Mouse (Mus musculus) NIH3T3 (cell line): ENCODE measurements around the gene Rnf186.

Source experiments
- DNase-seq: peaks from one replicate; pipeline ENCODE4 v3.0.0-alpha.2; 2012; ENCODE audit warnings: low read depth

The Rnf186 gene

GRCm38 (mm10) chr4:138966866-138967265 lies at the start of gene Rnf186:
Gene Rnf186 (plus strand): TSS chr4:138967112.
- no peak for DNase-seq

GRCm38 (mm10) chr4:138917282-138917681 lies 49.6 kb upstream of the Rnf186 start:
- DNase-seq, result no peak

GRCm38 (mm10) chr4:138921254-138922130 lies 45.4 kb upstream of the Rnf186 start:
- no peak for DNase-seq

- DNase-seq, result peak; percentile 94
Measured at GRCm38 (mm10) chr4:138922131-138922459, 44.8 kb upstream of the Rnf186 start.

- DNase-seq, result no peak
Measured at GRCm38 (mm10) chr4:138925561-138925960, 41.4 kb upstream of the Rnf186 start.

GRCm38 (mm10) chr4:138933862-138934261 lies 33.0 kb upstream of the Rnf186 start:
- DNase-seq, result no peak

GRCm38 (mm10) chr4:138934456-138935145 lies 32.3 kb upstream of the Rnf186 start:
- DNase-seq, result no peak

- no peak for DNase-seq
Measured at GRCm38 (mm10) chr4:138938495-138939269, 28.2 kb upstream of the Rnf186 start.

GRCm38 (mm10) chr4:138939481-138939880 lies 27.4 kb upstream of the Rnf186 start:
- DNase-seq, result no peak

GRCm38 (mm10) chr4:138941401-138941800 lies 25.5 kb upstream of the Rnf186 start:
- no peak for DNase-seq

- no peak for DNase-seq
Measured at GRCm38 (mm10) chr4:138941966-138942365, 24.9 kb upstream of the Rnf186 start.

GRCm38 (mm10) chr4:138943730-138944129 lies 23.2 kb upstream of the Rnf186 start:
- peak; percentile 74 for DNase-seq

- DNase-seq, result no peak
Measured at GRCm38 (mm10) chr4:138948257-138948656, 18.7 kb upstream of the Rnf186 start.

GRCm38 (mm10) chr4:138958612-138959011 lies 8.3 kb upstream of the Rnf186 start:
- no peak for DNase-seq

GRCm38 (mm10) chr4:138959120-138959519 lies 7.8 kb upstream of the Rnf186 start:
- DNase-seq, result no peak

GRCm38 (mm10) chr4:138959926-138960325 lies 7.0 kb upstream of the Rnf186 start:
- no peak for DNase-seq

- DNase-seq, result no peak
Measured at GRCm38 (mm10) chr4:138962719-138963118, 4.2 kb upstream of the Rnf186 start.

GRCm38 (mm10) chr4:138965871-138966270 lies 1.0 kb upstream of the Rnf186 start:
- DNase-seq, result no peak

GRCm38 (mm10) chr4:138967485-138967884 lies 573 bp downstream of the Rnf186 start:
- no peak for DNase-seq

- no peak for DNase-seq
Measured at GRCm38 (mm10) chr4:138968772-138969556, 2.1 kb downstream of the Rnf186 start.

- no peak for DNase-seq
Measured at GRCm38 (mm10) chr4:138969736-138970135, 2.8 kb downstream of the Rnf186 start.

- DNase-seq, result no peak
Measured at GRCm38 (mm10) chr4:138971371-138971770, 4.5 kb downstream of the Rnf186 start.
